Mouse (Mus musculus) lung, postnatal 0 days (tissue): ENCODE results near the gene Npnt. TPM values are rescaled to one million over a fixed set of nuclear protein-coding genes. Genes with fewer than 3 reads are reported as not detected.

ENCODE experiments used
- ATAC-seq: fragments of 200-750 bp; cut with Nextera tagmentation; 2 replicates; pipeline ENCODE4 v1.8.0; 2017; ENCODE audit warnings: moderate library complexity
- DNase-seq: peaks from one replicate; pipeline ENCODE4 v3.0.0-alpha.2; 2016; ENCODE audit warnings: low spot score
- H3K27ac ChIP-seq: fragments of 300-500 bp; sonication (generic); 2 replicates; pipeline ENCODE4 v1.5.1; 2014; ENCODE audit warnings: antibody characterized with exemption, mild to moderate bottlenecking, low read length, mixed read lengths
- H3K27me3 ChIP-seq: fragments of 300-500 bp; sonication (generic); replicated peaks from 2 replicates; pipeline ENCODE4 v1.6.1; 2014; ENCODE audit warnings: low read length, mixed read lengths; ENCODE audit not compliant: insufficient read depth
- H3K36me3 ChIP-seq: fragments of 300-500 bp; sonication (generic); 2 replicates; pipeline ENCODE4 v1.6.1; 2014; ENCODE audit warnings: low read length, mixed read lengths; ENCODE audit not compliant: insufficient read depth
- H3K4me1 ChIP-seq: fragments of 300-500 bp; sonication (generic); 2 replicates; pipeline ENCODE4 v1.6.1; 2014; ENCODE audit warnings: antibody characterized with exemption, low read depth, low read length, mixed read lengths; ENCODE audit not compliant: insufficient read depth
- H3K4me2 ChIP-seq: fragments of 300-500 bp; sonication (generic); replicated peaks from 2 replicates; pipeline ENCODE4 v1.6.1; 2014; ENCODE audit warnings: low read depth, mild to moderate bottlenecking, low read length, moderate library complexity, mixed read lengths
- H3K4me3 ChIP-seq: fragments of 300-500 bp; sonication (generic); 2 replicates; pipeline ENCODE4 v1.5.1; 2014; ENCODE audit warnings: low read depth, low read length
- H3K9ac ChIP-seq: fragments of 300-500 bp; sonication (generic); replicated peaks from 2 replicates; pipeline ENCODE4 v1.6.1; 2014; ENCODE audit warnings: low read depth, mild to moderate bottlenecking
- H3K9me3 ChIP-seq: fragments of 300-500 bp; sonication (generic); 2 replicates; pipeline ENCODE4 v1.6.1; 2016; ENCODE audit warnings: low read length, mixed read lengths
- CTCF ChIP-seq: IDR thresholded peaks from 2 replicates; pipeline ENCODE4 v1.5.1; 2016; ENCODE audit warnings: antibody characterized with exemption, mild to moderate bottlenecking
- EP300 ChIP-seq: IDR thresholded peaks from 2 replicates; pipeline ENCODE4 v1.6.1; 2016; ENCODE audit warnings: antibody characterized with exemption, mild to moderate bottlenecking, control low read depth
- WGBS: fragments of 180-500 bp; shearing (Covaris S2); extraction: QIAGEN DNeasy Blood & Tissue Kit; methylation state at CpG from one replicate; pipeline ENCODE4 v1.1.7; 2014; 5-methylcytosine and 5-hydroxymethylcytosine counted together
- polyA plus RNA-seq: library from polyadenylated mRNA; unstranded; fragments of >200 nt; fragmentation: Nextera tagmentation; extraction: Ambion mirVana; gene quantifications from 2 replicates; pipeline ENCODE4 v1.2.1, GENCODE M21; 2015

Gene Npnt
- polyA plus RNA-seq, 1 experiment from 2014 or later, result 352 TPM

DNA sequence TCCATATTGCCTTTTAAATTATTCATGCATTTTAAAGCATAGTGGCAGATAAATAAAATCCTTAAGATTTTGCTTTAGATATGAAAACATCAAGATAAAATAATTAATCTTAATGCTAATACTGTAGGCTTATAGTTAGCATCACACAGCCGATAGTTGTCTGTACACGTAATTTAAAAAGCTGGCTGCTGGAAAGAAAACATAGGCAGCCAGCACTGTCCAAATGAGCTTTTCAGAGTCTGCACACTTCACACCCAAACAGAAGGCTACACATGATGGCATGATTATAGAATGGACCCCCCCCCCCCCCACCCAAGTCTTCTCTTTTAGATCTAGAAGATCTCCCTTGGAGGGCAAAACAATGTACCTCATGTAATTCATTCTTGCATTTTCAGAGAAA is 31.9 kb upstream of the Npnt start:
- Histone ChIP-seq H3K27me3 (no peaks in the 10 kb centered on the region), H3K9me3 (no peaks in the 10 kb centered on the region), H3K27ac (no peak overlapping the region), H3K4me1 (0 out of 2 replicates have a peak, but pooled peaks cover 6% of the 10 kb centered on the region), H3K36me3 (no peaks in the 10 kb centered on the region), H3K9ac (no peak overlapping the region), H3K4me2 (no peak overlapping the region), H3K4me3 (no peak overlapping the region)
- no peak for DNase-seq
- 91% methylated on average over 2 of the region's 2 CpGs for WGBS
- TF ChIP-seq CTCF (no peak), EP300 (no peak)
- no peak for ATAC-seq

GRCm38 (mm10) chr3:132979781-132980461 is 29.8 kb upstream of the Npnt start:
- peak; percentile 35 for TF ChIP-seq CTCF
- TF ChIP-seq EP300, result no peak
- H3K36me3 ChIP-seq, result no peaks in the 10 kb centered on the region
- ATAC-seq (no peak), DNase-seq (no peak)
- H3K27ac ChIP-seq, result no peak overlapping the region
- WGBS, result 89% methylated on average over 12 of the region's 12 CpGs
- 0 out of 2 replicates have a peak, but pooled peaks cover 6% of the 10 kb centered on the region for H3K4me1 ChIP-seq
- H3K9ac ChIP-seq, result no peak overlapping the region
- H3K4me3 ChIP-seq, result no peak overlapping the region
- no peaks in the 10 kb centered on the region for H3K9me3 ChIP-seq
- no peak overlapping the region for H3K4me2 ChIP-seq
- no peaks in the 10 kb centered on the region for H3K27me3 ChIP-seq

DNA sequence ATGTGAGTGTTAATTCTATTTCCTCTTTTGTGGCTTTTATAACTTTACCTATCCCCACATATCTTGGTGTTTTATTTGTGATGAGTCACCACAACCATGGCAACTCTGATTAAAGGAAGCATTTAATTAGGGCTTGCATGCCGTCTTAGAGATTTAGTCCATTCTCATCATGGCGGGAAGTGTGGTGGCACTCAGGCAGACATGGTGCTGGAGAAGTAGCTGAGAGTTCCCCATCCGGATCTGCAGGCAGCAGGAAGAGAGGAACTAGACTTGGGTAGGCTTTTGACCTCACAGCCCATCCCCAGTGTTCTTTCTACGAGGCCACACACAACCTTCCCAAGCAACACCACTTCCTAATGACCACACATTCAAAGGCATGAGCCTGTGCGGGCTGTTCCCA is 16.2 kb upstream of the Npnt start:
- DNase-seq (no peak), ATAC-seq (no peak)
- no peak overlapping the region for H3K9ac ChIP-seq
- no peak overlapping the region for H3K27ac ChIP-seq
- no peaks in the 10 kb centered on the region for H3K9me3 ChIP-seq
- H3K4me3 ChIP-seq, result no peak overlapping the region
- 72% methylated on average over 5 of the region's 5 CpGs for WGBS
- no peaks in the 10 kb centered on the region for H3K27me3 ChIP-seq
- H3K4me2 ChIP-seq, result no peak overlapping the region
- no peaks in the 10 kb centered on the region for H3K36me3 ChIP-seq
- no peaks in the 10 kb centered on the region; the same call in 1 of the 2 replicates for H3K4me1 ChIP-seq
- TF ChIP-seq EP300 (no peak), CTCF (no peak)

DNA sequence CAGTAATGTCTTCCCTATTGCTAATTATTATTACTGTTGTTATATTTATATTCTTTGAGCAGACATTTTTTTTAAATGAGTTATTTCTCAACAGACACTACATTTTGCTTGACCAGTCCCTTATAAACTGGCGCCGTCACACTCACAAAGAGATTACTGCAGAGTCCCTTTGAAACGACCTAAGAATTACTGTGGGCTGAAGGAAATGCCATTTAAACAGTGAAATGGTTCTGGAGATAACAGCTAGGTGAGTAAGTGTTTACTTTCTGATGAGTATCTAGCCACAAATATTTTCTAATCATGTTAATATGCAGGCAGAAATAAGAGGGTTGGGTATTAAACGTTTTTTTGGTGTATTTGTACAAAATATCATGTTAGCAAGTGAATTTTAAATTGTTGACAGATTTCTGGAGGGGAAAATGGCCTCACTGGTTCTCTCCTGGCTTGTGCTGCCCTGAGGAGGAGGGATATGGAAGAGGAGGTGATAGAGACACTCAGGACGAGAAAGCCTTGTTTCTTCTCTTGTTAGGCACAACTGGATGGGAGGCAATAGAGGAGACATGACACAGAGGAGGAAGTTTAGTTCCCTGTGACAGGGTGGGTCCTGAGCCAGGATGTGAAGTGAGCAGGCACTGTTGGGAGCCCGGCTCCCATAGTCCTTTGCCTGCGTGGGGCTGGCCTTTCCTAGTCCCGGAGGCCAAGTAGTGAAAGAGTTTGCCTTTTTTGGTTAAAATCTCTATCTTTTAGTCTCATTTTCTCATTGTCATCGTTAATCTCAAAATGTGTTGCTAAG is 14.8 kb upstream of the Npnt start:
- ATAC-seq (peak; percentile 64), DNase-seq (no peak)
- WGBS, result 40% methylated on average over 9 of the region's 9 CpGs
- H3K4me1 ChIP-seq, result no peaks in the 10 kb centered on the region; the same call in 1 of the 2 replicates
- no peaks in the 10 kb centered on the region for H3K36me3 ChIP-seq
- TF ChIP-seq CTCF (no peak), EP300 (peak; percentile 72)
- H3K4me3 ChIP-seq, result no peak overlapping the region
- no peak overlapping the region; the same call in 1 of the 2 replicates for H3K27ac ChIP-seq
- H3K27me3 ChIP-seq, result no peaks in the 10 kb centered on the region
- no peaks in the 10 kb centered on the region for H3K9me3 ChIP-seq
- no peak overlapping the region for H3K4me2 ChIP-seq
- H3K9ac ChIP-seq, result no peak overlapping the region

- ATAC-seq, result no peak
- 86% methylated on average over 7 of the region's 7 CpGs for WGBS
These were observed 12.7 kb upstream of the Npnt start for GRCm38 (mm10) chr3:132962631-132963361.

DNA sequence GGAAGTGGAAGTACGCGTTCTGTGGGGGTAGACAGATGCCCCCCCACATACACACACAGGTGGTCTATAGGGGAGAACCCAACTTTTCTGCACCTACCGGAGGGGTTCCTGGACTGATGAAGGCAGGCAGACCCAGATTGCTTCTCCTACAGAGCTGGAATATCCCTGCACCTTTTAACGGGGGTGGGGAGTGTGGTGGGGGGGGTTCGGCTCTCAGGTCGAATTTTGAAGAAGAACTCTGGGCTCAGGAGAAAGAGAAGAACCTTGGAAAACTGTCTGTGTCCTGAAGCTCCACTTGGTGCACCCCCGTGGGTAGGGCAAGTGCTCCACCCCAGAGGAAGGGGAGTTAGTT is 414 bp upstream of the Npnt start:
- peak overlapping the region; percentile 93 for H3K27ac ChIP-seq
- WGBS, result 9% methylated on average over 7 of the region's 7 CpGs

More at GRCm38 (mm10) chr3:132962631-132963361, 12.7 kb upstream of the Npnt start:
- TF ChIP-seq CTCF (no peak), EP300 (no peak)
- no peak for DNase-seq
- Histone ChIP-seq H3K27ac (no peak overlapping the region), H3K4me2 (no peak overlapping the region), H3K9me3 (no peaks in the 10 kb centered on the region), H3K9ac (no peak overlapping the region), H3K4me1 (no peaks in the 10 kb centered on the region; the same call in 1 of the 2 replicates), H3K27me3 (no peaks in the 10 kb centered on the region), H3K4me3 (no peak overlapping the region), H3K36me3 (no peaks in the 10 kb centered on the region)

More for the DNA sequence above, 414 bp upstream of the Npnt start:
- Histone ChIP-seq H3K36me3 (no peaks in the 10 kb centered on the region), H3K9me3 (no peaks in the 10 kb centered on the region), H3K4me1 (no peaks in the 10 kb centered on the region), H3K9ac (peak overlapping the region; percentile 88), H3K27me3 (no peaks in the 10 kb centered on the region), H3K4me2 (peak overlapping the region; percentile 77), H3K4me3 (peak overlapping the region; percentile 79)
- DNase-seq (no peak), ATAC-seq (no peak)
- no peak for TF ChIP-seq CTCF
- TF ChIP-seq EP300, result no peak
